Mouse (Mus musculus) liver, embryonic 12.5 days (tissue): ENCODE measurements around the gene Pard3. TPM values are rescaled to one million over a fixed set of nuclear protein-coding genes. Genes with fewer than 3 reads are reported as not detected.
"Not testable (repeated sequence)": the region's sequence is repeated elsewhere in the genome, so short reads cannot be mapped to it uniquely, and the experiment has no call there.

Source experiments
- ATAC-seq: fragments of 200-750 bp; cut with Nextera tagmentation; 2 replicates; pipeline ENCODE4 v1.8.0; 2017; ENCODE audit warnings: moderate number of reproducible peaks, mild to moderate bottlenecking, moderate library complexity
- H3K27ac ChIP-seq: fragments of 300-500 bp; sonication (generic); 2 replicates; pipeline ENCODE4 v1.5.1; 2016; ENCODE audit warnings: mild to moderate bottlenecking
- H3K27me3 ChIP-seq: fragments of 300-500 bp; sonication (generic); replicated peaks from 2 replicates; pipeline ENCODE4 v1.6.1; 2016; ENCODE audit warnings: mild to moderate bottlenecking, moderate library complexity
- H3K36me3 ChIP-seq: fragments of 300-500 bp; sonication (generic); 2 replicates; pipeline ENCODE4 v1.6.1; 2016; ENCODE audit warnings: mild to moderate bottlenecking, moderate library complexity
- H3K4me1 ChIP-seq: fragments of 300-500 bp; sonication (generic); 2 replicates; pipeline ENCODE4 v1.6.1; 2016
- H3K4me2 ChIP-seq: fragments of 300-500 bp; sonication (generic); 2 replicates; pipeline ENCODE4 v1.6.1; 2016; ENCODE audit warnings: mild to moderate bottlenecking, moderate library complexity
- H3K4me3 ChIP-seq: fragments of 300-500 bp; sonication (generic); 2 replicates; pipeline ENCODE4 v1.5.1; 2016; ENCODE audit warnings: mild to moderate bottlenecking, moderate library complexity
- H3K9ac ChIP-seq: fragments of 300-500 bp; sonication (generic); 2 replicates; pipeline ENCODE4 v1.6.1; 2016; ENCODE audit warnings: mild to moderate bottlenecking, moderate library complexity
- H3K9me3 ChIP-seq: fragments of 300-500 bp; sonication (generic); replicated peaks from 2 replicates; pipeline ENCODE4 v1.6.1; 2016; ENCODE audit warnings: mild to moderate bottlenecking, moderate library complexity
- WGBS: fragments of 180-500 bp; shearing (Covaris S2); methylation state at CpG from one replicate; pipeline ENCODE4 v1.1.7; 2016; ENCODE audit not compliant: insufficient replicate concordance; 5-methylcytosine and 5-hydroxymethylcytosine counted together
- polyA plus RNA-seq: library from polyadenylated mRNA; unstranded; fragments of >200 nt; fragmentation: Nextera tagmentation; extraction: Ambion mirVana; gene quantifications from 2 replicates; pipeline ENCODE4 v1.2.1, GENCODE M21; 2016

Gene Pard3
- polyA plus RNA-seq, 1 experiment from 2014 or later = 8.5 TPM

DNA sequence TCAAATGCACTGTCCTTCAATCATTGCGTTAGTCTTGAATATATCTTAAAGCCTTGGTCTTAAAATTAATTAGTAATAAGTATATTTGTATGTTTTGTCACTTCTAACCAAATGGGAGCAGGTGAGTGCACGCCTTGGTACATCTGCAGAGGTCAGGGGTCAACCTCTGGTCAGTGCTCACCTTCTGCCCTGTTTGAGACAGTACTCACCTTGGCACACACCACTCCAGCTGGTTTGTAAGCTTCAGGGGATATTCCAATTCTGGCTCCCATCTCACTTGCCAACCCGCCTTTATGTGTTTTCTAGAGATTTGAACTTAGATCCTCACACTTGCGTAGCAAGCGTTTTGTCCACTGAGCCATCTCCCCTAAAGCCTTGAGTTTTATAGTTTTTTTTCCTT lies 105.7 kb downstream of the Pard3 start:
- Histone ChIP-seq H3K9me3 (no peaks in the 10 kb centered on the region), H3K36me3 (no peaks in the 10 kb centered on the region), H3K27me3 (no peaks in the 10 kb centered on the region), H3K9ac (no peak overlapping the region), H3K4me3 (no peak overlapping the region), H3K4me2 (no peak overlapping the region), H3K27ac (no peak overlapping the region), H3K4me1 (no peaks in the 10 kb centered on the region)
- 70% methylated on average over 5 of the region's 5 CpGs for WGBS
- ATAC-seq = no peak

- not testable (repeated sequence) for H3K9me3 ChIP-seq, H3K4me2 ChIP-seq, H3K9ac ChIP-seq, H3K4me1 ChIP-seq, ATAC-seq, H3K27me3 ChIP-seq, H3K4me3 ChIP-seq, H3K36me3 ChIP-seq, H3K27ac ChIP-seq
- WGBS = 57% methylated on average over 2 of the region's 2 CpGs
Measured at GRCm38 (mm10) chr8:127170372-127170771, 106.7 kb downstream of the Pard3 start.

GRCm38 (mm10) chr8:127170930-127171329 lies 107.2 kb downstream of the Pard3 start:
- no peak for ATAC-seq
- Histone ChIP-seq H3K9ac (no peak overlapping the region), H3K9me3 (no peaks in the 10 kb centered on the region), H3K4me3 (no peak overlapping the region), H3K27me3 (no peaks in the 10 kb centered on the region), H3K36me3 (no peaks in the 10 kb centered on the region), H3K4me1 (no peaks in the 10 kb centered on the region), H3K27ac (no peak overlapping the region), H3K4me2 (no peak overlapping the region)
- 64% methylated on average over 3 of the region's 3 CpGs for WGBS

DNA sequence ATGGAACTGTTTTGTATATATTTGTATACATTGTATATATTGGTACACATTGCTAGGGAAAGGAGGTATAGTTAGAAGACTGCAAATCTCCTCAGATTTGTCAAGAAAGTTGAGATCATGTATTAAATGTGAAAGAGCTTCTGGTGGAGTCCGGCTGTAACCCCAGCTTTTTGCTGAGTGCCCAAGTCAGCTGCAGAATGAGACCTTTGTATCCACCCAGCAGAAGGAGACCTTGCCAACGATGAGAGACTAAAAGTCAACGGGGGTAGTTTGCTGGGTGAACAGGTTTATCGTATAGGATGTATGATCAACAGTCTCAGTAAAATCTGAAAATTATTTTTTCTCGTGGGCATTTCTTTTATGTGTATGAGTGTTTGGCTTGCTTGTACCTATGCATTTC lies 109.8 kb downstream of the Pard3 start:
- no peak for ATAC-seq
- WGBS = 78% methylated on average over 5 of the region's 5 CpGs

DNA sequence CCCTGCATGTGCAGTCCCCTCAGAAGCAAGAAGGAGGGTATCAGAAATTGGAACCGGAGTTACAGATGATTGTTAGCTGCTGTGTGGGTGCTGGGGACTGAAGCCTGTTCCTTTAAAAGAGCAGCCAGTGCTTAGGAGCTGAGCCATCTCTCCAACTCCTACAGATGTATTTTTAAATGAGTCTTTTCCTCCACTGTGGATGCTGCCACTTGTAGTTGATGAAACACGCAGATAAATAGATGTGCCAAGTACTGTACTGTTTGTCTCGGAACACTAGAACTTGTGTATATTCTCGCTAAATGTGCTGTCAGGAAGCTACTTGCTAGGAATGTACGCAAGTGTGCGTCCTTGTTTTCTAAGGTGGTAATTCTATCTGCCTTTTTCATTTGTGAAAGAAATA lies 110.7 kb downstream of the Pard3 start:
- WGBS = 67% methylated on average over 6 of the region's 6 CpGs
- no peak for ATAC-seq
- H3K4me3 ChIP-seq = no peak overlapping the region
- no peaks in the 10 kb centered on the region for H3K36me3 ChIP-seq
- H3K27me3 ChIP-seq = no peaks in the 10 kb centered on the region
- no peaks in the 10 kb centered on the region for H3K4me1 ChIP-seq
- H3K4me2 ChIP-seq = no peak overlapping the region
- H3K27ac ChIP-seq = no peak overlapping the region
- no peaks in the 10 kb centered on the region for H3K9me3 ChIP-seq
- H3K9ac ChIP-seq = no peak overlapping the region

More for the DNA sequence above, 109.8 kb downstream of the Pard3 start:
- no peaks in the 10 kb centered on the region for H3K4me1 ChIP-seq
- no peaks in the 10 kb centered on the region for H3K27me3 ChIP-seq
- no peak overlapping the region for H3K9ac ChIP-seq
- H3K36me3 ChIP-seq = no peaks in the 10 kb centered on the region
- H3K4me3 ChIP-seq = no peak overlapping the region
- no peak overlapping the region for H3K4me2 ChIP-seq
- no peaks in the 10 kb centered on the region for H3K9me3 ChIP-seq
- no peak overlapping the region for H3K27ac ChIP-seq

DNA sequence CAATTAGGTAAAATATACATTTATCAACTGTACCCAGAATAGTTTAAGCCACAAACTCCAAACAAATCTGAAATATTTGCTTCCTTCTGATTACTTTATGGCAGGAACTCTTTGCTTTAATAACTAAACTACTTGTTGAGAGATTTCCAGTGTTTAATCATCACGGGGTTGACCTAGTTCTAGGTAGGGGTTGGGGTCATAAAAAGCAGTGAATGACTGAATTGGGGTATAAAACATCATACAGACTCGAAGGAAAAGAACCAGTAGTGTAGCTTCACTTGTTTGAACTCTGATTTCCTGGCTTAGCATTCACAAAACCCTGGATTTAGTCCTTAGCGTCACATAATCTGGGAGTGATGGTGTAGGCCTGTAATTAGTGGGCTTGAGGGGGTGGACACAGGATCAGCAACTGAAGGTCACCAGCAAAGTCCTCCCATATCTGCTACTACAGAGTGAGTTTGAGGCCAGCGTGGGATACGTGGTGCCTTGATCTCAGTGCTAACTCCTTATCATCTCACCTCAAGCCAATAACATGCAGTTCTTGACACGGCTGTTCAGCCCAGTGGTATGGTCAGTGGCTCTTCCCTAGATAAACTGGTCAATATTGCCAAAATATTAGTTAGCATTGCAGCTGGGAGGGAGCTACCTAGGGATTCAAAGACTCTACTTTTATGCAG lies 111.6 kb downstream of the Pard3 start:
- no peak for ATAC-seq
- Histone ChIP-seq H3K27me3 (no peaks in the 10 kb centered on the region), H3K9ac (no peak overlapping the region), H3K27ac (no peak overlapping the region), H3K4me2 (no peak overlapping the region), H3K4me1 (no peaks in the 10 kb centered on the region), H3K9me3 (no peaks in the 10 kb centered on the region), H3K36me3 (no peaks in the 10 kb centered on the region), H3K4me3 (no peak overlapping the region)
- WGBS = 54% methylated on average over 6 of the region's 6 CpGs

DNA sequence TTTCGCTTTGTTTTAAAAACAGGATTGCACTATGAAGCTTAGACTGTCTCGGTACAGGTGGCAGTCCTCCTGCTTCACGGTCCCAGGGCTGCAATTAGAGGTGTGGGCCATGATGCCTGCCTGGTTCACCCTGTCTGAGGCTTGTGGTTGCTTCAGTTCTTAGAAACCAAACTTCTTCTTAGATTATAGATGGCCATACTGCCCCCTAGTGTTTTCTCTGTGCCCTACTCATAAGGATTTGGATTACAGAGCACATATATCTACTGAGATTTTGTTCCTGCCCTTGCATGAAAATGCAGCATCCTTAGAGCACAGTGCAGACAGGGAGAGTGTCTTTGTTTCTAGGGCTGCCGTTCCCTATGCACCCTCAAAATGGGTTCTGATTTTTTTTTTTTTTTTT lies 114.9 kb downstream of the Pard3 start:
- peak; percentile 46 for ATAC-seq
- no peak overlapping the region for H3K4me3 ChIP-seq
- H3K36me3 ChIP-seq = no peaks in the 10 kb centered on the region
- 39% methylated on average over 4 of the region's 4 CpGs for WGBS
- H3K27me3 ChIP-seq = no peaks in the 10 kb centered on the region
- no peak overlapping the region for H3K27ac ChIP-seq
- H3K9me3 ChIP-seq = no peaks in the 10 kb centered on the region
- peaks cover 10% of the 10 kb centered on the region; the same call in 1 of the 2 replicates for H3K4me1 ChIP-seq
- no peak overlapping the region for H3K4me2 ChIP-seq
- no peak overlapping the region for H3K9ac ChIP-seq

DNA sequence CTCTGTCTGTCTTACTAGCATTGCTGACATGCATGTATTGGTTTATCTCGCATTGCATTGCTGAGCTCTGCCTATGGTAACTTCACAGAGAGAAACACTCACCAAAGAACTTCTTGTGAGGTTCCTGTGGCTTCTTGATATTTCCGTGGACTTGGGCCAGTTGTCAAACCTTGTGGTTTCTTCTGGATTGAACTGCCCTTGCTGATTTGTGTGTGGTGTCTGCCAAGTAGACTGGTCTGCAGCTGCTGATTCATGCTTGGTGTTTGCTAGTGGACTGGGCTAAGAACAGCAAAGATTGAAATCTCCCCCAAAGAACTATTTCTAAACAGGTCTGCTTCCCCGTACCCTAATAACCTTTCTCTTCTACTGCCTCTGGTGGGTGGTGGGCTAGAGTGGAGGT lies 117.6 kb downstream of the Pard3 start:
- H3K36me3 ChIP-seq = no peaks in the 10 kb centered on the region
- ATAC-seq = no peak

DNA sequence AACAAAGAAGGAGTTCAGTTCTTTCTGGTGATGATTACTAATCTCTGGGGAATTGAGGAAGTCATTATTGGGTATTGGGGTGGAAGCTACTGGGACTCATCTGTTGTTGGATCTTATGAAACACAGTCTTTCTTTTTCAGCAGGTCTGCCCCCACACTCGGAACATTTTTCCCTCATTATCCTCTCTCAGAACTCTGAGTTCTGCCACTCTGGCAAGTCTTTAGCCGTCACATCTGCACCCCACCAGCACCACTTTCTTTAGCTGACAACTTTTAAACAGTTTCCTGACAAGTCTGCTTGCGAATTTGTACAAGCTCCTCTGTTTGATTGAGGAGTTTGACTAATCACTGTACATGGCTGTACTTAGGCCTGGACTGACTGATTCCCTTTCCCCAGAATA lies 118.4 kb downstream of the Pard3 start:
- H3K36me3 ChIP-seq = no peaks in the 10 kb centered on the region
- no peaks in the 10 kb centered on the region for H3K27me3 ChIP-seq
- H3K4me1 ChIP-seq = peaks cover 21% of the 10 kb centered on the region; the same call in 1 of the 2 replicates
- 59% methylated on average over 3 of the region's 3 CpGs for WGBS
- H3K9ac ChIP-seq = no peak overlapping the region
- no peak overlapping the region for H3K4me2 ChIP-seq
- H3K9me3 ChIP-seq = no peaks in the 10 kb centered on the region
- H3K4me3 ChIP-seq = no peak overlapping the region
- no peak overlapping the region for H3K27ac ChIP-seq
- ATAC-seq = no peak

More for the DNA sequence above, 117.6 kb downstream of the Pard3 start:
- no peaks in the 10 kb centered on the region for H3K9me3 ChIP-seq
- no peak overlapping the region for H3K4me2 ChIP-seq
- H3K27ac ChIP-seq = no peak overlapping the region
- H3K4me3 ChIP-seq = no peak overlapping the region
- H3K9ac ChIP-seq = no peak overlapping the region
- 29% methylated on average over 3 of the region's 3 CpGs for WGBS
- H3K4me1 ChIP-seq = peaks cover 21% of the 10 kb centered on the region; the same call in 1 of the 2 replicates
- no peaks in the 10 kb centered on the region for H3K27me3 ChIP-seq

DNA sequence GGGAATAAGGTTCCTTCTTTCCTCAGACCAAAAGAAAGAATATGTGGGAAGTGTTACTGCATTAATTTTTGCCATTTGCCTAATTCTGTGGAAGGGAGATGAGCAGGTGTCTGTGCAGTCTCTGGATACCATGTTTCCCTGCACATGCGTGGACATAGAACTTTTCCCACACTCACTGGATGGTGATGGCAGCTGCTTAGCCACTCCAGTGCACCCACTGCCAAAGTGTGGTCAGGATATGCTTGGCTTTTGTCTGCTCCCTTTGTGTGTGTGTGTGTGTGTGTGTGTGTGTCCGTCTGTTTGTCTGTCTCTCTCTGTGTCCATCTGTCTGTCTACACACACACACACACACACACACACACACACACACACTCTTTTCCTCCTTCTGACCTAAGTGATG lies 119.8 kb downstream of the Pard3 start:
- no peak overlapping the region for H3K4me3 ChIP-seq
- H3K4me1 ChIP-seq = peaks cover 21% of the 10 kb centered on the region; the same call in 1 of the 2 replicates
- H3K36me3 ChIP-seq = no peaks in the 10 kb centered on the region
- no peak overlapping the region for H3K27ac ChIP-seq
- WGBS = 45% methylated on average over 2 of the region's 2 CpGs
- no peak overlapping the region for H3K9ac ChIP-seq
- peak overlapping the region; percentile 4; the same call in 1 of the 2 replicates for H3K4me2 ChIP-seq
- no peaks in the 10 kb centered on the region for H3K9me3 ChIP-seq
- no peak for ATAC-seq
- no peaks in the 10 kb centered on the region for H3K27me3 ChIP-seq

DNA sequence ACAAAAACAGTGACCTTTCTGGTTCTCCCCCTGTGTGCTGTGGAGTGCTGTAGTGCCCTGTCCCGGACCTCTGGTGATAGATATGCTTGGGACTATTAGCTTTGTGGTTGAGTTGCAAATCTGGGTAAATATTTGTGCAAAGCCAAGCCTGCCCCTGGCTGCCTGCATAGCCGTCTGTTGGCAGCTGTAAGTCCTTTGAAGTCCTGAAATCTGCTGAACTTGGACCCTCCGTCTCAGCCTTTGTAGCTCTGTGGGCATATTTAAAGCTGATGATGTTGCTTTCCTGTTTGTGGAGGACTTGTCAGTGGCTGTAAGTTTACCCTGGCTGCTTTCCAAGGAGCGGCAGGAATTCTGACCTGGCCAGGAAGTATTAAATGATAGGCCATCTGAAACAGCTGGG lies 120.3 kb downstream of the Pard3 start:
- Histone ChIP-seq H3K36me3 (no peaks in the 10 kb centered on the region), H3K27me3 (no peaks in the 10 kb centered on the region), H3K4me1 (peaks cover 21% of the 10 kb centered on the region; the same call in 1 of the 2 replicates), H3K4me2 (no peak overlapping the region), H3K9me3 (no peaks in the 10 kb centered on the region), H3K27ac (no peak overlapping the region), H3K9ac (no peak overlapping the region), H3K4me3 (no peak overlapping the region)
- 48% methylated on average over 4 of the region's 4 CpGs for WGBS
- peak; percentile 76 for ATAC-seq

GRCm38 (mm10) chr8:127185897-127186296 lies 122.2 kb downstream of the Pard3 start:
- no peak for ATAC-seq
- no peaks in the 10 kb centered on the region for H3K9me3 ChIP-seq
- H3K4me2 ChIP-seq = no peak overlapping the region
- 62% methylated on average over 7 of the region's 7 CpGs for WGBS
- H3K4me3 ChIP-seq = no peak overlapping the region
- H3K27ac ChIP-seq = no peak overlapping the region
- no peaks in the 10 kb centered on the region for H3K36me3 ChIP-seq
- H3K4me1 ChIP-seq = peaks cover 21% of the 10 kb centered on the region; the same call in 1 of the 2 replicates
- no peaks in the 10 kb centered on the region for H3K27me3 ChIP-seq
- no peak overlapping the region for H3K9ac ChIP-seq

GRCm38 (mm10) chr8:127188671-127189070 lies 125.0 kb downstream of the Pard3 start:
- Histone ChIP-seq H3K9ac (no peak overlapping the region), H3K4me2 (no peak overlapping the region), H3K4me1 (peaks cover 11% of the 10 kb centered on the region; the same call in 1 of the 2 replicates), H3K4me3 (no peak overlapping the region), H3K9me3 (no peaks in the 10 kb centered on the region), H3K27me3 (no peaks in the 10 kb centered on the region), H3K27ac (no peak overlapping the region), H3K36me3 (no peaks in the 10 kb centered on the region)
- no peak for ATAC-seq
